Mouse (Mus musculus): ENCODE measurements around the gene Lrrc45. TPM values are rescaled to one million over a fixed set of nuclear protein-coding genes. Genes with fewer than 3 reads are reported as not detected.
"Not testable (repeated sequence)": the region's sequence is repeated elsewhere in the genome, so short reads cannot be mapped to it uniquely, and the experiment has no call there.

Lrrc45 gene
- polyA plus RNA-seq, 1 experiment from 2014 or later, result 81.3 TPM

DNA sequence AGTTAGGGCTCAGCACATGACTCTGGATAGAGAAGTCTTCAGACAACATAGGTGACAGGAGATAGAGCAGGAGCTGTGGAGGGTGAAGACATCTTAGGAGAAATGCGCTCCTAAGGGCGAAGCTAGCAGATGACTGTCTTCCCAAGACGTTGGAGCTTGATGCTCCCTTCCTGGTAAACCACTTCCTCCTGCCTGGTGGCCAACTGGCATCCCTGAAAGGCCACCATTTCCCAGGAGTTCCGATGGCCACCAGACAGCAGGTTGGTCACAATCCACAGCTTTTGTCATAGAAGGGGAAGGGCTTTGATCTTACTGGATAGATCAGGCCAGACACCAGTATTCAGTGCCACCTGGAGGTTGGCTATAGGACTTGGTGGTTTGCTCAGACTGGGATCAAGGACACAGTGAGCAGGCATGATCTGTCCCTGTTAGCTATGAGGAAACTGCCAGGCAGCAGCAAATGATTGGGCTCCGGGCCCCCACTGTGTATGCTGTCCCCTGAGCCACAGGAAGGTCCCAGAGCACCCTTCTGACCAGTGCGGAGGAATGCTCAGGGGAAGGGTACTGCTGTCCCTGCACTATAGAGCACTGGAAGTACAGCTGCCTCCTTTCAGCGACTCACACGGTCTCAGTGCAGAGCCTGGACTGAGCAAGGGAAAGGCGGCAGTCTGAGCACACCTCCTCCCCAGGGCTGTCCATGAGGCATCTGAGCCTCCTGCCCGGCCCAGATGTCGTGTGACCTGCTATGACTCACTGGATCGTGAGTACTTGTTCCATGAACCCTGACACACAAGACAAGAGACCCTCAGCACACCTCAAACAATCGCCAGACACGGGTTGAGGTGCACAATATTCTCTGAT, 48.3 kb downstream of the Lrrc45 start:
- Histone ChIP-seq H3K27ac (replicated peaks) (no peak overlapping the region), H3K4me1 (no peaks in the 10 kb centered on the region), H3K9me3 (replicated peaks) (0 out of 2 replicates have a peak, but pooled peaks cover 13% of the 10 kb centered on the region), H3K4me3 (replicated peaks) (no peak overlapping the region), H3K9ac (replicated peaks) (no peak overlapping the region), H3K27me3 (replicated peaks) (peaks cover 8% of the 10 kb centered on the region; the same call in 1 of the 2 replicates), H3K36me3 (no peaks in the 10 kb centered on the region), H3K4me2 (no peak overlapping the region)
- WGBS, result 73% methylated on average over 14 of the region's 14 CpGs
- ATAC-seq (ENCODE audit: low FRiP score), result no peak

DNA sequence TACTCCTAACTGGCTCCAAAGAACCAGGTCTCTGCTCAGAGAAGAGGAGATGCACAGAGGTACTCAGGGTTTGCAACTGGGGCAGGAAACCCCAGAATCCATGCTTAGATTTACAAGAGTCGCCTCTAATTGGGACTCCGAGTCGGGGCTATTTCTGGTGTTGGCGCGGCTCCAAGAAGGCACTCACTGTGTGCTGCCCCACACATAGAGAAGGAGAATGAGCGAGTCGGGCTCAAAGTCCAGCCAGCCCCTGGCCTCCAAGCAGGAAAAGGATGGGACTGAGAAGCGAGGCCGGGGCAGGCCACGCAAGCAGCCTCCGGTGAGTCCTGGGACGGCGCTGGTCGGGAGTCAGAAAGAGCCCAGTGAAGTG, 48.9 kb downstream of the Lrrc45 start, which contains the start of gene Hmga1b:
TSS of gene Hmga1b (plus strand) at position 123 of the 370 bp plus-strand sequence.
- WGBS, result 20% methylated on average over 14 of the region's 14 CpGs
- 0 out of 2 replicates have a peak within 1 kb of the TSS, but pooled peaks have one; percentile 17 for H3K4me2 ChIP-seq
- H3K36me3 ChIP-seq; H3K4me1 ChIP-seq; H3K4me3 ChIP-seq (replicated peaks); H3K9ac ChIP-seq (replicated peaks); ATAC-seq (ENCODE audit: low FRiP score); H3K27ac ChIP-seq (replicated peaks); H3K27me3 ChIP-seq (replicated peaks): not testable (repeated sequence)
- H3K9me3 ChIP-seq (replicated peaks), result 0 out of 2 replicates have a peak, but pooled peaks cover 13% of the 10 kb centered on the region

DNA sequence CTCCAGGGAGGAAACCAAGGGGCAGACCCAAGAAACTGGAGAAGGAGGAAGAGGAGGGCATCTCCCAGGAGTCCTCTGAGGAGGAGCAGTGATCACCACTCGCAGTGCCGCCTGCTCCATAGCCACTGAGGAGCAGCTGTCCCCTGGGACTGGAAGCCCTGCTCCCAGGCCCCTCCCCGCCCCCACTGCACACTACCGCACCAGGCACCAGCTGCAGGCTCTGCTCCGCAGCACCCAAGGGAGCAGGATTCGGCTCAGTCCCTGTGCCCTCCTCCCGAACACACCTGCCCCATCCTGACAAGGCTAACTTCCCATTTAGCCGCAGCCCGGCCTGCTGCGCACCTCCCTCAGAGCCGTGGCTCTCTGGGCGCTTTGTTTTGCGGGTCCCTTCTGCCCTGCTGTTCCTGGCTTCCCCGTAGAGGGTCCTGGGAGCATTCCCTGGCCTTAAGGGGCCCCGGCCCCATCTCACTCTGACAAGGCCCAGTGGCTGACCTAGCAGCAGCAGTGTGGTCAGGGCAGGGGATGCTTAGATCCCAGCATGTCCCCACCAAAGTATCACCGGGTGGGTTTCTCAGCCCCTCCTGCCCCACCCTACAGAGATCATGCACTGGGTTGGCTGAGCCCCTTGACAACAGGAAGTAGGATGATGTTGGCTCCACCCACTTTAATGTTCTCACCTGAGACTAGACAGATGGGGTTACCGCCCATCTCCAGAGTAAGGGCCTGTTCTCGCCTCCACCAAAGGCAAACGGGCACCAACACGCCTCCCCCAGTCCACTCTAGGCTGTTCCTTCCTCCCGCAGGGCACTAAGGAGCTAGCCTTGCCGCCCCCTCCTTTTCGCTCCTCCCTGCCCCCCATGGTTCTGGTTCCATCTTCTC, 49.6 kb downstream of the Lrrc45 start:
- 7% methylated on average over 10 of the region's 23 CpGs for WGBS
- not testable (repeated sequence) for H3K36me3 ChIP-seq; H3K27me3 ChIP-seq (replicated peaks); H3K4me3 ChIP-seq (replicated peaks); H3K4me1 ChIP-seq; H3K27ac ChIP-seq (replicated peaks); H3K9ac ChIP-seq (replicated peaks); H3K9me3 ChIP-seq (replicated peaks)
- 0 out of 2 replicates have a peak, but pooled peaks have one; percentile 31 for ATAC-seq (ENCODE audit: low FRiP score)
- 0 out of 2 replicates have a peak overlapping the region, but pooled peaks have one; percentile 17 for H3K4me2 ChIP-seq

DNA sequence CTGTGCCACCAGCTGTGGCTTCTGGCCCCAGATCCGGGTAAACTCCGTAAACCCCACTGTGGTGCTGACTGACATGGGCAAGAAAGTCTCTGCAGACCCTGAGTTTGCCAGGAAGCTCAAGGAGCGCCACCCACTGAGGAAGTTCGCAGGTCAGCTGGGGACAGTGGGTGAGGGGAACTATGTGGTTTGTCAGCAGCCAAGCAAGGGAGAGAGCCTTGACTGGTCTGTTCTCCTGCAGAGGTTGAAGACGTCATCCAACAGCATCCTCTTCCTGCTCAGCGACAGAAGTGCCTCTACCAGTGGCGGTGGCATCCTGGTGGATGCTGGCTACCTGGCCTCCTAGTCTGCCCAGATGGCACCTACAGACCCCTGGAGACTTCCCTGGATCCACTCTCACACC, 53.3 kb downstream of the Lrrc45 start:
- ATAC-seq (ENCODE audit: low FRiP score); H3K4me2 ChIP-seq; H3K9me3 ChIP-seq (replicated peaks); H3K9ac ChIP-seq (replicated peaks); H3K36me3 ChIP-seq; H3K4me1 ChIP-seq; H3K4me3 ChIP-seq (replicated peaks); H3K27ac ChIP-seq (replicated peaks); H3K27me3 ChIP-seq (replicated peaks): not testable (repeated sequence)
- 85% methylated on average over 4 of the region's 7 CpGs for WGBS

DNA sequence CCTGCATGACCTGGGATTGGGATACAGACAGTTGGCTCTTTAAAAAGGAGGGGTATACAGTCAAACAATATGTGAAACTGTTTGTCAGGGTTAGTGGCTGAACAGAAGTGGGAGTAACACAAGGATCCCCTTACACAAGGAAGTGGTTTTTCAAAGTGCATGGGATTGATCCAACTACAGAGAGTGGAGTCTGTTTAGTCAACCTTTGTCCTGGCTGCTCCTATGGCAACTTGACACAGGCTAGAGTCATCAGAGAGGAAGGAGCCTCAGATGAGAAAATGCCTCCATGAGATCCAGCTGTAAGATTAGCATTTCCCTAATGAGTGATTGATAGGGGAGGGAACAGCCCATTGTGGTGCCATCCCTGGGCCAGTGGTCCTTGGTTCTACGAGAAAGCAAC, 54.5 kb downstream of the Lrrc45 start:
- Histone ChIP-seq H3K4me3 (replicated peaks) (no peak overlapping the region), H3K4me1 (no peaks in the 10 kb centered on the region), H3K27ac (replicated peaks) (no peak overlapping the region), H3K9me3 (replicated peaks) (no peaks in the 10 kb centered on the region), H3K27me3 (replicated peaks) (no peaks in the 10 kb centered on the region), H3K4me2 (no peak overlapping the region), H3K36me3 (no peaks in the 10 kb centered on the region), H3K9ac (replicated peaks) (no peak overlapping the region)
- ATAC-seq (ENCODE audit: low FRiP score), result no peak
- 50% methylated on average over 1 of the region's 1 CpGs for WGBS

Other genes starting within 250 kb of the Lrrc45 start
- 68.1 and 76.7 TPM in 2 replicates for gene Arl16, start 246.3 kb upstream of the Lrrc45 start, polyA plus RNA-seq (2015; fragmentation: Nextera tagmentation; extraction: Ambion mirVana)
- 142 and 144 TPM in 2 replicates for gene Mrpl12, start 229.3 kb upstream of the Lrrc45 start, polyA plus RNA-seq (2015; fragmentation: Nextera tagmentation; extraction: Ambion mirVana)
- 27.6 and 33.6 TPM in 2 replicates for gene Slc25a10, start 222.1 kb upstream of the Lrrc45 start, polyA plus RNA-seq (2015; fragmentation: Nextera tagmentation; extraction: Ambion mirVana)
- 0.26 and 0.41 TPM in 2 replicates for gene Gcgr, start 183.2 kb upstream of the Lrrc45 start, polyA plus RNA-seq (2015; fragmentation: Nextera tagmentation; extraction: Ambion mirVana)
- 229 and 235 TPM in 2 replicates for gene Mcrip1, start 164.2 kb upstream of the Lrrc45 start, polyA plus RNA-seq (2015; fragmentation: Nextera tagmentation; extraction: Ambion mirVana)
- gene Ppp1r27, start 162.8 kb upstream of the Lrrc45 start, polyA plus RNA-seq (2015; fragmentation: Nextera tagmentation; extraction: Ambion mirVana), result 0.69 and 14.1 TPM in 2 replicates
- gene P4hb, start 140.7 kb upstream of the Lrrc45 start, polyA plus RNA-seq (2015; fragmentation: Nextera tagmentation; extraction: Ambion mirVana), result 282 and 351 TPM in 2 replicates
- gene Arhgdia, start 132.3 kb upstream of the Lrrc45 start, polyA plus RNA-seq (2015; fragmentation: Nextera tagmentation; extraction: Ambion mirVana), result 488 and 542 TPM in 2 replicates
- 219 and 265 TPM in 2 replicates for gene Alyref, start 115.6 kb upstream of the Lrrc45 start, polyA plus RNA-seq (2015; fragmentation: Nextera tagmentation; extraction: Ambion mirVana)
- gene Anapc11, start 115.5 kb upstream of the Lrrc45 start, polyA plus RNA-seq (2015; fragmentation: Nextera tagmentation; extraction: Ambion mirVana), result 206 and 208 TPM in 2 replicates
- gene Npb, start 105.4 kb upstream of the Lrrc45 start, polyA plus RNA-seq (2015; fragmentation: Nextera tagmentation; extraction: Ambion mirVana), result 0.86 and 3.2 TPM in 2 replicates
- 224 and 248 TPM in 2 replicates for gene Pcyt2, start 96.0 kb upstream of the Lrrc45 start, polyA plus RNA-seq (2015; fragmentation: Nextera tagmentation; extraction: Ambion mirVana)
- gene Sirt7, start 88.7 kb upstream of the Lrrc45 start, polyA plus RNA-seq (2015; fragmentation: Nextera tagmentation; extraction: Ambion mirVana), result 43.2 and 45.1 TPM in 2 replicates
- gene Mafg, start 80.3 kb upstream of the Lrrc45 start, polyA plus RNA-seq (2015; fragmentation: Nextera tagmentation; extraction: Ambion mirVana), result 40.1 and 41.0 TPM in 2 replicates
- 19.1 and 20.8 TPM in 2 replicates for gene Pycr1, start 70.2 kb upstream of the Lrrc45 start, polyA plus RNA-seq (2015; fragmentation: Nextera tagmentation; extraction: Ambion mirVana)
- gene Myadml2, start 65.8 kb upstream of the Lrrc45 start, polyA plus RNA-seq (2015; fragmentation: Nextera tagmentation; extraction: Ambion mirVana), result 2.5 and 2.6 TPM in 2 replicates
- 6.1 and 7.1 TPM in 2 replicates for gene Notum, start 52.8 kb upstream of the Lrrc45 start, polyA plus RNA-seq (2015; fragmentation: Nextera tagmentation; extraction: Ambion mirVana)
- gene Aspscr1, start 41.0 kb upstream of the Lrrc45 start, polyA plus RNA-seq (2015; fragmentation: Nextera tagmentation; extraction: Ambion mirVana), result 144 and 148 TPM in 2 replicates
- 108 and 115 TPM in 2 replicates for gene Cenpx, start 187 bp upstream of the Lrrc45 start, polyA plus RNA-seq (2015; fragmentation: Nextera tagmentation; extraction: Ambion mirVana)
- 459 and 611 TPM in 2 replicates for gene Rac3, start 7.5 kb downstream of the Lrrc45 start, polyA plus RNA-seq (2015; fragmentation: Nextera tagmentation; extraction: Ambion mirVana)
- gene Dcxr, start 13.4 kb downstream of the Lrrc45 start, polyA plus RNA-seq (2015; fragmentation: Nextera tagmentation; extraction: Ambion mirVana), result 9.4 and 18.9 TPM in 2 replicates
- gene Cbr2, start 18.2 kb downstream of the Lrrc45 start, polyA plus RNA-seq (2015; fragmentation: Nextera tagmentation; extraction: Ambion mirVana), result 0.87 and 10.7 TPM in 2 replicates
- 2.2 and 3.1 TPM in 2 replicates for gene Hmga1b, start 48.9 kb downstream of the Lrrc45 start, polyA plus RNA-seq (2015; fragmentation: Nextera tagmentation; extraction: Ambion mirVana)
- gene Rfng, start 70.3 kb downstream of the Lrrc45 start, polyA plus RNA-seq (2015; fragmentation: Nextera tagmentation; extraction: Ambion mirVana), result 123 and 136 TPM in 2 replicates
- gene Gps1, start 70.3 kb downstream of the Lrrc45 start, polyA plus RNA-seq (2015; fragmentation: Nextera tagmentation; extraction: Ambion mirVana), result 266 and 277 TPM in 2 replicates
- gene Dus1l, start 82.5 kb downstream of the Lrrc45 start, polyA plus RNA-seq (2015; fragmentation: Nextera tagmentation; extraction: Ambion mirVana), result 45.4 and 52.4 TPM in 2 replicates
- 67.9 and 71.0 TPM in 2 replicates for gene Fasn, start 110.6 kb downstream of the Lrrc45 start, polyA plus RNA-seq (2015; fragmentation: Nextera tagmentation; extraction: Ambion mirVana)
- gene Ccdc57, start 218.9 kb downstream of the Lrrc45 start, polyA plus RNA-seq (2015; fragmentation: Nextera tagmentation; extraction: Ambion mirVana), result 5.9 and 6.2 TPM in 2 replicates
- gene Slc16a3, start 234.6 kb downstream of the Lrrc45 start, polyA plus RNA-seq (2015; fragmentation: Nextera tagmentation; extraction: Ambion mirVana), result 11.3 and 15.3 TPM in 2 replicates

Measured in neural tube, embryonic 15.5 days (tissue).